Mouse (Mus musculus): ENCODE measurements around the gene Taf10. TPM values are rescaled to one million over a fixed set of nuclear protein-coding genes. Genes with fewer than 3 reads are reported as not detected.

Taf10 gene
- total and polyA plus RNA-seq, 3 experiments = 233 to 350 TPM; not detected in 1

DNA sequence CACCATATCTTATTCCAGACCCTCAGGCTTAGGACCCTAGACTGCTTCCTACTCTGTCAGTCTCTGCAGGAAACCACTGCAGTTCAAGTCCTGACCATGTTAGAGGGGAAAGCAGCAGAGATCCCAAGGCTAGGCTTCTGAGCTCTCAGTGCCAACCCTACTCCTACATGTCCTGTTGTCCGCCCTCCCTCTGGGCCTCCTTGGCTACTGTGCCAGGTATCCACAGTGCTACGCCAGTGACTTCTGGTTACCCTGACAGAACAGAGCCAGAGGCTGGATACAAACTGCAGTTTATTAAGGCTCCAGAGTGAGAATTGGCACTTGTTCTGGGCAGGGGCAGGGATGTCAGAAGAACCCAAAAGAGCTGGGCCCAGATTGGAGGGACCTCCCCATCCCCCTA is 8.6 kb upstream of the Taf10 start:
- TF ChIP-seq ELF1 (IDR thresholded peaks at IDR 0.05; ENCODE audit: low read depth, low read length) (no peak), ZNF384 (IDR thresholded peaks at IDR 0.05; ENCODE audit: low read depth, low read length) (no peak), MYC (IDR thresholded peaks at IDR 0.05; ENCODE audit: low read depth, low read length) (no peak), ZKSCAN1 (IDR thresholded peaks at IDR 0.05; ENCODE audit: low read depth, low read length) (no peak), CHD2 (IDR thresholded peaks at IDR 0.05; ENCODE audit: low read length) (no peak), MAX (IDR thresholded peaks at IDR 0.05; ENCODE audit: low read length) (no peak), GABPA (IDR thresholded peaks at IDR 0.05; ENCODE audit: low read depth, low read length) (no peak), JUND (IDR thresholded peaks at IDR 0.05; ENCODE audit: low read depth, low read length) (no peak), USF1 (IDR thresholded peaks at IDR 0.05; ENCODE audit: low read depth, low read length) (no peak), ZC3H11A (IDR thresholded peaks at IDR 0.05; ENCODE audit: low read depth, low read length) (no peak), MAZ (IDR thresholded peaks at IDR 0.05; ENCODE audit: low read depth, low read length) (no peak; the same call in 1 of the 2 replicates), MAFK (IDR thresholded peaks at IDR 0.05; ENCODE audit: borderline replicate concordance, low read depth, low read length) (no peak), TBP (IDR thresholded peaks at IDR 0.05; ENCODE audit: low read depth, low read length) (no peak), POLR2AphosphoS5 (IDR thresholded peaks at IDR 0.05; ENCODE audit: borderline replicate concordance, low read depth, low read length) (no peak)
- no peaks in the 10 kb centered on the region for H3K27me3 ChIP-seq (ENCODE audit: control insufficient read depth in 1 of 2, insufficient read depth in 2 of 2, low read length in 2 of 2)
- H3K9me3 ChIP-seq (replicated peaks; ENCODE audit: insufficient read depth, low read length) = no peaks in the 10 kb centered on the region
- no peak overlapping the region for H3K4me3 ChIP-seq (ENCODE audit: control insufficient read depth in 1 of 2, insufficient read depth in 1 of 2, low read depth in 2 of 2, low read length in 2 of 2)
- H3K27ac ChIP-seq (ENCODE audit: control insufficient read depth, low read depth, low read length) = no peak overlapping the region
- H3K36me3 ChIP-seq (ENCODE audit: control insufficient read depth in 1 of 2, insufficient read depth in 2 of 2, low read length in 2 of 2) = no peaks in the 10 kb centered on the region
- DNase-seq (ENCODE audit: low read depth, low spot score) = no peak
- 0 out of 4 replicates have a peak, but pooled peaks cover 0 to 10% of the 10 kb centered on the region in 2 experiments for H3K4me1 ChIP-seq (ENCODE audit: control insufficient read depth in 1 of 2, insufficient read depth in 2 of 2, low read length in 2 of 2)
- peaks cover 2% of the 10 kb centered on the region; the same call in 1 of the 2 replicates for H3K79me2 ChIP-seq (ENCODE audit: control insufficient read depth, insufficient read depth, low read length, poor library complexity)
- H3K9ac ChIP-seq (ENCODE audit: control insufficient read depth, low read depth, low read length, poor library complexity, severe bottlenecking) = no peak overlapping the region

DNA sequence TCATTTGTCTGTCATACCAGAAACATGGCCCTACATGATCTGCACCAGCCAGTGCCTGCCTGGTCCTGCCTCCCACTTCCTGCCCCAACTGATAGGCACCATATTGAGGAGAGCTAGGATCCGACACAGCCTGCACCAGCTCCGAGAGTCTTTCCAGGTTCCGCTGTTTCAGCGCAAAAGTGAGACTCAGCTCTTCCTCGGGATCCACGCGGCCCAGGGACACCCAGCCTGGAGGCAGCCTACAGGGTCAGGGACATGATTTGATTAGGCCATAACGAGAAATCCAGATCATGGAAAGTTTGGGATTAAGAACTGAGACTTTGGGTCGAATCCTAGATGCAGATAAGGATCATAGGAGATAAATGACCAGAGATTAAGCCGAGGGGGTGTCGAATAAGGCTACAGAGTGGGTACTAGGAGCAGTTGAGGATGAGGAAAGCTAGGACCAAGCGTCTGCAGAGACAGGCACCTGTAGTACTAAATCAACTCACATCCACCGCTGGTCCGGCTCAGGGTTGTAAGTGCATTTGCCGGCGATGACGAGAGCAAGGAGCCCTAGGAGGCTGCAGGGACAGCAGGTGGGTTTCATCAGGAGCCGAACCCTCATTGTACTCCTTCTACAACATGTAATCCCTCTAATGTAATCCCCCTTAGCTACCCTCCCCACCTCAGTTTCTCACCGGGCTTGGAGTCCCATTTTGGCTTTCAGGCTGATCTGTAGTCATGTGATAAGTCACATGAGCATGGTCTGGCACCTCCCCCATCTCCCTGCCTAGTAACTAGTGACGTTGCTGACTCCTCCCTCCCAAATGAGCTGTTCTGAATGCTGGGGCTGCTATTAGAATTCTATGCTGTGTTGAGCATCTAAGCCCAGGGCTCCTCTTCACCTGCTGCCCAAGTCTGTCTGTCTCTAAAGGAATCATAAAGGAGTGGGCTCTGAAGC is 7.6 kb upstream of the Taf10 start, which contains the start of gene Tpp1:
Gene Tpp1, minus strand, starts transcription at position 745 of the 943 bp plus-strand sequence.
- Histone ChIP-seq H3K4me1 (ENCODE audit: control insufficient read depth in 1 of 2, insufficient read depth in 2 of 2, low read length in 2 of 2) (0 out of 4 replicates have a peak, but pooled peaks cover 0 to 10% of the 10 kb centered on the region in 2 experiments), H3K27me3 (ENCODE audit: control insufficient read depth in 1 of 2, insufficient read depth in 2 of 2, low read length in 2 of 2) (no peaks in the 10 kb centered on the region), H3K36me3 (ENCODE audit: control insufficient read depth in 1 of 2, insufficient read depth in 2 of 2, low read length in 2 of 2) (no peaks in the 10 kb centered on the region), H3K4me3 (ENCODE audit: control insufficient read depth in 1 of 2, insufficient read depth in 1 of 2, low read depth in 2 of 2, low read length in 2 of 2) (peak within 1 kb of the TSS; percentile 69 to 78), H3K9ac (ENCODE audit: control insufficient read depth, low read depth, low read length, poor library complexity, severe bottlenecking) (peak within 1 kb of the TSS; percentile 77), H3K27ac (ENCODE audit: control insufficient read depth, low read depth, low read length) (peak within 1 kb of the TSS; percentile 12; the same call in 1 of the 2 replicates), H3K79me2 (ENCODE audit: control insufficient read depth, insufficient read depth, low read length, poor library complexity) (peaks cover 2% of the 10 kb centered on the region; the same call in 1 of the 2 replicates), H3K9me3 (replicated peaks; ENCODE audit: insufficient read depth, low read length) (no peaks in the 10 kb centered on the region)
- peak; percentile 95 for DNase-seq (ENCODE audit: low read depth, low spot score)
- TF ChIP-seq MAZ (IDR thresholded peaks at IDR 0.05; ENCODE audit: low read depth, low read length) (no peak), UBTF (IDR thresholded peaks at IDR 0.05; ENCODE audit: borderline replicate concordance, insufficient read depth, low read depth, low read length) (no peak), ZKSCAN1 (IDR thresholded peaks at IDR 0.05; ENCODE audit: low read depth, low read length) (no peak), TCF12 (IDR thresholded peaks at IDR 0.05; ENCODE audit: low read depth, low read length) (peak; percentile 58; the same call in 1 of the 2 replicates), ELF1 (IDR thresholded peaks at IDR 0.05; ENCODE audit: low read depth, low read length) (no peak), SIN3A (IDR thresholded peaks at IDR 0.05; ENCODE audit: low read length) (peak; percentile 95), MYC (IDR thresholded peaks at IDR 0.05; ENCODE audit: low read depth, low read length) (0 out of 2 replicates have a peak, but pooled peaks have one; percentile 51), CTCF (IDR thresholded peaks at IDR 0.05 in 2 of 3, conservative IDR thresholded peaks at IDR 0.05 in 1 of 3; ENCODE audit: control insufficient read depth in 1 of 3, insufficient read depth in 1 of 3, low read depth in 2 of 3, low read length in 3 of 3, poor library complexity in 1 of 3, severe bottlenecking in 1 of 3) (no peak), POLR2AphosphoS5 (IDR thresholded peaks at IDR 0.05; ENCODE audit: borderline replicate concordance, low read depth, low read length) (no peak), MXI1 (IDR thresholded peaks at IDR 0.05; ENCODE audit: low read depth, low read length) (peak; percentile 80), GATA1 (IDR thresholded peaks at IDR 0.05; ENCODE audit: low read depth, low read length) (peak; percentile 32), POLR2A (IDR thresholded peaks at IDR 0.05; ENCODE audit: control insufficient read depth in 1 of 2, insufficient read depth in 1 of 2, low read depth in 1 of 2, low read length in 2 of 2, poor library complexity in 1 of 2) (peak; percentile 43 to 70; a peak in 2 of 4 replicates), ZNF384 (IDR thresholded peaks at IDR 0.05; ENCODE audit: low read depth, low read length) (no peak), MEF2A (IDR thresholded peaks at IDR 0.05; ENCODE audit: extremely low read depth, insufficient replicate concordance, low read depth, low read length, poor library complexity, severe bottlenecking) (no peak), KAT2A (conservative IDR thresholded peaks at IDR 0.05; ENCODE audit: low read depth, low read length) (no peak; the same call in 1 of the 2 replicates), RAD21 (IDR thresholded peaks at IDR 0.05; ENCODE audit: low read depth, low read length) (no peak), SMC3 (IDR thresholded peaks at IDR 0.05; ENCODE audit: low read depth, low read length) (no peak), GABPA (IDR thresholded peaks at IDR 0.05; ENCODE audit: low read depth, low read length) (no peak), NRF1 (IDR thresholded peaks at IDR 0.05; ENCODE audit: insufficient read depth, low read depth, low read length, poor library complexity, severe bottlenecking) (no peak), E2F4 (IDR thresholded peaks at IDR 0.05; ENCODE audit: borderline replicate concordance, low read depth, low read length) (no peak), ZC3H11A (IDR thresholded peaks at IDR 0.05; ENCODE audit: low read depth, low read length) (no peak)

Measured in MEL (cell line).